In genomic region chr17:34953258-34953657, GRCm38 (mm10) we compare ENCODE assay signal across 11 mouse cellular contexts. TPM values are rescaled to one million over a fixed set of nuclear protein-coding genes. Genes with fewer than 3 reads are reported as not detected.
DNase-seq lines count a peak whose midpoint lies in the region; ATAC-seq lines count a peak whose summit lies in the region.
"Had no signal": no experiment of that assay in that cellular context is flagged by ENCODE, and none has a peak within 500 bp of the region (broad histone marks: within the 10 kb centered on the region; RNA-seq: fewer than 3 reads in every experiment).

No protein-coding gene starts in this region.

- peak overlapping the region; percentile 79 for H3K4me2 ChIP-seq in lung, embryonic 15.5 days
- no peak overlapping the region for H3K4me2 ChIP-seq in limb, embryonic 11.5 days (ENCODE audit: low read depth, severe bottlenecking)
- H3K4me2 ChIP-seq in neural tube, embryonic 15.5 days: peak overlapping the region; percentile 84; the same call in 1 of the 2 replicates

- H3K4me1 ChIP-seq in lung, embryonic 15.5 days: peaks cover 13% of the 10 kb centered on the region
- H3K4me1 ChIP-seq in embryonic facial prominence, embryonic 10.5 days: peaks cover 12% of the 10 kb centered on the region
- no peaks in the 10 kb centered on the region for H3K4me1 ChIP-seq in limb, embryonic 11.5 days (ENCODE audit: control insufficient read depth, insufficient read depth, low read length)
- peaks cover 19% of the 10 kb centered on the region for H3K4me1 ChIP-seq in neural tube, embryonic 15.5 days

- no peaks in the 10 kb centered on the region for H3K9me3 ChIP-seq in lung, embryonic 15.5 days
- H3K9me3 ChIP-seq in embryonic facial prominence, embryonic 10.5 days: no peaks in the 10 kb centered on the region
- no peaks in the 10 kb centered on the region for H3K9me3 ChIP-seq in limb, embryonic 11.5 days (ENCODE audit: control insufficient read depth, low read length)
- no peaks in the 10 kb centered on the region for H3K9me3 ChIP-seq in neural tube, embryonic 15.5 days (replicated peaks)

- no peak for DNase-seq in lung, postnatal 14 days
- no peak for DNase-seq in embryonic facial prominence, embryonic 10.5 days (ENCODE audit: low spot score)
- DNase-seq in limb, embryonic 11.5 days (ENCODE audit: low spot score): no peak
- DNase-seq in layer of hippocampus, postnatal 10 days (ENCODE audit: low spot score in 2 of 2): no peak
- DNase-seq in spleen, postnatal 36 days (ENCODE audit: low spot score in 2 of 2): no peak
- DNase-seq: lung, postnatal 36 days; thymus, postnatal 4 days had no signal

- no peak overlapping the region for H3K9ac ChIP-seq in lung, embryonic 15.5 days
- no peak overlapping the region for H3K9ac ChIP-seq in limb, embryonic 11.5 days (ENCODE audit: low read length)
- H3K9ac ChIP-seq in neural tube, embryonic 15.5 days (replicated peaks): no peak overlapping the region

- ATAC-seq in lung, embryonic 15.5 days (ENCODE audit: borderline replicate concordance, extremely low read depth, low FRiP score, low TSS enrichment): no peak; the same call in 1 of the 2 replicates
- ATAC-seq in limb, embryonic 11.5 days (ENCODE audit: insufficient number of reproducible peaks, low FRiP score, low TSS enrichment, low read depth): no peak
- ATAC-seq in neural tube, embryonic 15.5 days (ENCODE audit: low FRiP score): no peak

- 82% methylated on average over 3 of the region's 3 CpGs for whole genome bisulfite sequencing in lung, embryonic 15.5 days
- 86% methylated on average over 3 of the region's 3 CpGs for WGBS in embryonic facial prominence, embryonic 10.5 days
- 91% methylated on average over 3 of the region's 3 CpGs for WGBS in limb, embryonic 11.5 days
- WGBS in neural tube, embryonic 15.5 days: 92% methylated on average over 3 of the region's 3 CpGs

- H3K27me3 ChIP-seq in lung, embryonic 15.5 days: peaks cover 10% of the 10 kb centered on the region
- peaks cover 35% of the 10 kb centered on the region for H3K27me3 ChIP-seq in embryonic facial prominence, embryonic 10.5 days (replicated peaks; ENCODE audit: low read depth, poor library complexity, severe bottlenecking)
- H3K27me3 ChIP-seq in limb, embryonic 11.5 days (ENCODE audit: control insufficient read depth, insufficient read depth, low read length): peaks cover 5% of the 10 kb centered on the region; the same call in 1 of the 2 replicates
- peaks cover 16% of the 10 kb centered on the region for H3K27me3 ChIP-seq in neural tube, embryonic 15.5 days (replicated peaks)

- H3K27ac ChIP-seq in lung, embryonic 15.5 days: no peak overlapping the region
- H3K27ac ChIP-seq in embryonic facial prominence, embryonic 10.5 days (replicated peaks): peak overlapping the region; percentile 98
- H3K27ac ChIP-seq in limb, embryonic 11.5 days (replicated peaks; ENCODE audit: low read depth, low read length): no peak overlapping the region
- peak overlapping the region; percentile 89; the same call in 1 of the 2 replicates for H3K27ac ChIP-seq in neural tube, embryonic 15.5 days (replicated peaks)

- H3K36me3 ChIP-seq in lung, embryonic 15.5 days: peaks cover 18% of the 10 kb centered on the region
- H3K36me3 ChIP-seq in embryonic facial prominence, embryonic 10.5 days (replicated peaks): peaks cover 26% of the 10 kb centered on the region
- peaks cover 14% of the 10 kb centered on the region; the same call in 1 of the 2 replicates for H3K36me3 ChIP-seq in limb, embryonic 11.5 days (ENCODE audit: control insufficient read depth, insufficient read depth, low read length)
- peaks cover 15% of the 10 kb centered on the region for H3K36me3 ChIP-seq in neural tube, embryonic 15.5 days

- H3K4me3 ChIP-seq in lung, embryonic 15.5 days: no peak overlapping the region; the same call in 1 of the 2 replicates
- peak overlapping the region; percentile 82 for H3K4me3 ChIP-seq in embryonic facial prominence, embryonic 10.5 days
- H3K4me3 ChIP-seq in limb, embryonic 11.5 days (ENCODE audit: low read depth, low read length): peak overlapping the region; percentile 88; the same call in 1 of the 2 replicates
- H3K4me3 ChIP-seq in neural tube, embryonic 15.5 days (replicated peaks): no peak overlapping the region

RNA-seq across cellular contexts. Expression of gene Hspa1b, which starts 5.8 kb away (rescaled TPM):
- 0.15 and 0.26 TPM in 2 replicates for polyA plus RNA-seq in lung, embryonic 15.5 days (2015; fragmentation: Nextera tagmentation; extraction: Ambion mirVana)
- polyA plus RNA-seq in embryonic facial prominence, embryonic 10.5 days (2016; fragmentation: Nextera tagmentation; extraction: Ambion mirVana): 0.13 and 0.15 TPM in 2 replicates
- polyA plus RNA-seq in limb, embryonic 11.5 days (2014; fragmentation: Nextera tagmentation; extraction: Ambion mirVana): 0.43 and 0.44 TPM in 2 replicates
- polyA plus RNA-seq in neural tube, embryonic 15.5 days (2015; fragmentation: Nextera tagmentation; extraction: Ambion mirVana): 0.54 and 0.84 TPM in 2 replicates
- total RNA-seq in layer of hippocampus, postnatal 10 days (2021): 1 to 10 TPM; 4.3 to 5.3 TPM

RNA-seq across cellular contexts. Expression of gene Gm20481, which starts 16.5 kb away (rescaled TPM):
- polyA plus RNA-seq in lung, embryonic 15.5 days (2015; fragmentation: Nextera tagmentation; extraction: Ambion mirVana): not detected in 2 replicates
- polyA plus RNA-seq in embryonic facial prominence, embryonic 10.5 days (2016; fragmentation: Nextera tagmentation; extraction: Ambion mirVana): not detected in 2 replicates
- polyA plus RNA-seq in limb, embryonic 11.5 days (2014; fragmentation: Nextera tagmentation; extraction: Ambion mirVana): 0.36 and 0.43 TPM in 2 replicates
- not detected in 2 replicates for polyA plus RNA-seq in neural tube, embryonic 15.5 days (2015; fragmentation: Nextera tagmentation; extraction: Ambion mirVana)
- not detected for total RNA-seq in layer of hippocampus, postnatal 10 days (2021)
- total RNA-seq: layer of hippocampus, adult 18-20 months had no signal
- polyA plus RNA-seq: erythroblast, embryonic 14.5 days had no signal

RNA-seq across cellular contexts. Expression of gene Hspa1a, which starts 18.7 kb away (rescaled TPM):
- polyA plus RNA-seq in lung, embryonic 15.5 days (2015; fragmentation: Nextera tagmentation; extraction: Ambion mirVana): 3.4 and 3.8 TPM in 2 replicates
- polyA plus RNA-seq in embryonic facial prominence, embryonic 10.5 days (2016; fragmentation: Nextera tagmentation; extraction: Ambion mirVana): 1.3 and 1.9 TPM in 2 replicates
- polyA plus RNA-seq in limb, embryonic 11.5 days (2014; fragmentation: Nextera tagmentation; extraction: Ambion mirVana): 0.75 and 4.0 TPM in 2 replicates
- 12.8 and 13.2 TPM in 2 replicates for polyA plus RNA-seq in neural tube, embryonic 15.5 days (2015; fragmentation: Nextera tagmentation; extraction: Ambion mirVana)
- total RNA-seq in layer of hippocampus, postnatal 10 days (2021): 1 to 10 TPM; 6.8 to 8.7 TPM

RNA-seq across cellular contexts. Expression of gene Hspa1l, which starts 19.2 kb away (rescaled TPM):
- polyA plus RNA-seq in lung, embryonic 15.5 days (2015; fragmentation: Nextera tagmentation; extraction: Ambion mirVana): 0.45 and 0.79 TPM in 2 replicates
- 1.1 TPM in 2 replicates for polyA plus RNA-seq in embryonic facial prominence, embryonic 10.5 days (2016; fragmentation: Nextera tagmentation; extraction: Ambion mirVana)
- polyA plus RNA-seq in limb, embryonic 11.5 days (2014; fragmentation: Nextera tagmentation; extraction: Ambion mirVana): 1.5 and 1.6 TPM in 2 replicates
- polyA plus RNA-seq in neural tube, embryonic 15.5 days (2015; fragmentation: Nextera tagmentation; extraction: Ambion mirVana): 1.4 and 1.5 TPM in 2 replicates
- total RNA-seq in layer of hippocampus, postnatal 10 days (2021): under 1 TPM; 0.30 to 0.38 TPM

RNA-seq across cellular contexts. Expression of gene Neu1, which starts 22.2 kb away (rescaled TPM):
- 17.3 and 17.9 TPM in 2 replicates for polyA plus RNA-seq in lung, embryonic 15.5 days (2015; fragmentation: Nextera tagmentation; extraction: Ambion mirVana)
- 14.0 and 19.3 TPM in 2 replicates for polyA plus RNA-seq in embryonic facial prominence, embryonic 10.5 days (2016; fragmentation: Nextera tagmentation; extraction: Ambion mirVana)
- polyA plus RNA-seq in limb, embryonic 11.5 days (2014; fragmentation: Nextera tagmentation; extraction: Ambion mirVana): 10.3 and 12.8 TPM in 2 replicates
- 39.1 and 43.5 TPM in 2 replicates for polyA plus RNA-seq in neural tube, embryonic 15.5 days (2015; fragmentation: Nextera tagmentation; extraction: Ambion mirVana)
- total RNA-seq in layer of hippocampus, postnatal 10 days (2021): 10 to 100 TPM; 23.6 to 24.4 TPM

Comparison
In these comparisons a context has a peak if more than half of its experiments do, and no peak if none do; other contexts are left out.
1. H3K27ac ChIP-seq: peak in embryonic facial prominence, embryonic 10.5 days (single experiment) and neural tube, embryonic 15.5 days (single experiment); none in lung, embryonic 15.5 days (single experiment) and limb, embryonic 11.5 days (single experiment).
2. H3K4me3 ChIP-seq: peak in embryonic facial prominence, embryonic 10.5 days (single experiment) and limb, embryonic 11.5 days (single experiment); none in lung, embryonic 15.5 days (single experiment) and neural tube, embryonic 15.5 days (single experiment).